Mouse (Mus musculus) stomach, postnatal 0 days (tissue): ENCODE results near the gene Hs3st3a1.

Experiments
- CTCF ChIP-seq: IDR thresholded peaks from 2 replicates; pipeline ENCODE4 v1.5.1; 2016; ENCODE audit warnings: antibody characterized with exemption, low read depth, mild to moderate bottlenecking, moderate library complexity
- EP300 ChIP-seq: optimal IDR thresholded peaks from 2 replicates; pipeline ENCODE3; 2016; ENCODE audit warnings: antibody characterized with exemption

DNA sequence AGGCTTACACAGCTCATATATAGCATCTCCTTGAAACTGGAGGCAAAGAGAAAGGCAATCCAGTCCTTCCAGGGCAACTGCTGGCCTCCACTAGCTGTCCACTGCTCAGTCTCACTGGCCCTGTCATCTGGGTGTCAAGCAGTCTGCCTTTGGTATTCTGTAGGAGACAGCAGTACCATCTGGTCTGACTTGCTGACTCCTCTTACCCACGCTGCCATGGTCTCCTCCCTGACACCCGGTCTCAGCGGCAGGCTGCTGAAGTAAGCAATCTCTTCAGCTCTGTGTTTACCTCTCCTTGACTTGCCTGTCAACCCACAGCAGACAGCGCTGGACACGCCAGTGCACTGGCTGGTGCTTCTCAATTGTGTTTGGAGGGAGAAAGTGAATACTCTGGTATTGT, 109.1 kb downstream of the Hs3st3a1 start:
- no peak for TF ChIP-seq CTCF
- no peak for TF ChIP-seq EP300
